Mouse (Mus musculus) embryonic facial prominence, embryonic 10.5 days (tissue): Measurements from ENCODE around the gene Med25. TPM values are rescaled to one million over a fixed set of nuclear protein-coding genes. Genes with fewer than 3 reads are reported as not detected.

Experiments
- DNase-seq: peaks from one replicate; pipeline ENCODE4 v3.0.0-alpha.2; 2017; ENCODE audit warnings: low spot score
- H3K27ac ChIP-seq: fragments of 300-500 bp; sonication (generic); replicated peaks from 2 replicates; pipeline ENCODE4 v1.5.1; 2016; ENCODE audit warnings: mild to moderate bottlenecking
- H3K27me3 ChIP-seq: fragments of 300-500 bp; sonication (generic); replicated peaks from 2 replicates; pipeline ENCODE4 v1.6.1; 2016; ENCODE audit warnings: low read depth, mild to moderate bottlenecking; ENCODE audit not compliant: poor library complexity, severe bottlenecking
- H3K36me3 ChIP-seq: fragments of 300-500 bp; sonication (generic); replicated peaks from 2 replicates; pipeline ENCODE4 v1.6.1; 2016; ENCODE audit warnings: mild to moderate bottlenecking, moderate library complexity
- H3K4me1 ChIP-seq: fragments of 300-500 bp; sonication (generic); 2 replicates; pipeline ENCODE4 v1.6.1; 2016
- H3K4me3 ChIP-seq: fragments of 300-500 bp; sonication (generic); 2 replicates; pipeline ENCODE4 v1.5.1; 2016; ENCODE audit warnings: mild to moderate bottlenecking, moderate library complexity
- H3K9me3 ChIP-seq: fragments of 300-500 bp; sonication (generic); 2 replicates; pipeline ENCODE4 v1.6.1; 2016; ENCODE audit warnings: mild to moderate bottlenecking
- WGBS: fragments of 180-500 bp; shearing (Covaris S2); methylation state at CpG from one replicate; pipeline ENCODE4 v1.1.7; 2016; 5-methylcytosine and 5-hydroxymethylcytosine counted together
- polyA plus RNA-seq: library from polyadenylated mRNA; unstranded; fragments of >200 nt; fragmentation: Nextera tagmentation; extraction: Ambion mirVana; gene quantifications from 2 replicates; pipeline ENCODE4 v1.2.1, GENCODE M21; 2016

The Med25 gene
- polyA plus RNA-seq, 1 experiment from 2014 or later = 135 TPM

DNA sequence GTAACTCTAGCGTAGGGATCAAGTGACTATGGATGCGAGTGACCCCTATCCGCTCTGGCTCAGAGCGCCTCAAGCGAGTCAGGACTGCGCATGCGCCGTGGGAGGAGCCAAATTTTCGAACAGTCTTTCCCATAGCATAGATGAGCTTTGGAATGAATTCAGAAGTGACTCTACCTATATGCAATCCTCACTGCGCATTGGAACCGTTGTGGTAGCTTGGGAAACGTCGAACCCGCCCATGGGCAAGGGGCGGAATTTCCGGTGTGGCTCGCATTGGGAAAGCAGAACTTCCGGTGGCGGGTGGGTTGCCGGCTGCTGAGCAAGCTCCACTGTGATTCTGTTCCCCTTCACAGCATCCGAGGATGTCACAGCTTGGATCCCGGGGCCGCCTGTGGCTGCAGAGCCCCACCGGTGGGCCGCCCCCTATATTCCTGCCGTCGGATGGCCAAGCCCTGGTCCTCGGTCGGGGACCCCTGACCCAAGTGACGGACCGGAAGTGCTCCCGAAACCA, 35.4 kb downstream of the Med25 start, which contains the start of gene Pnkp:
Gene Pnkp (plus strand): TSS at position 98 of the 511 bp plus-strand sequence.
- Histone ChIP-seq H3K4me3 (peak within 1 kb of the TSS; percentile 87), H3K27me3 (no peaks in the 10 kb centered on the region), H3K36me3 (peaks cover 47% of the 10 kb centered on the region), H3K27ac (peak within 1 kb of the TSS; percentile 91), H3K9me3 (no peaks in the 10 kb centered on the region), H3K4me1 (peaks cover 79% of the 10 kb centered on the region)
- WGBS = under 1% methylated on average over 32 of the region's 32 CpGs
- DNase-seq = peak; percentile 90

GRCm38 (mm10) chr7:44856265-44856916, 36.1 kb downstream of the Med25 start:
- H3K4me3 ChIP-seq = peak overlapping the region; percentile 87
- no peaks in the 10 kb centered on the region for H3K9me3 ChIP-seq
- WGBS = 68% methylated on average over 9 of the region's 9 CpGs
- H3K27ac ChIP-seq = peak overlapping the region; percentile 91
- no peak for DNase-seq
- peaks cover 81% of the 10 kb centered on the region for H3K4me1 ChIP-seq
- H3K27me3 ChIP-seq = no peaks in the 10 kb centered on the region
- peaks cover 43% of the 10 kb centered on the region for H3K36me3 ChIP-seq

DNA sequence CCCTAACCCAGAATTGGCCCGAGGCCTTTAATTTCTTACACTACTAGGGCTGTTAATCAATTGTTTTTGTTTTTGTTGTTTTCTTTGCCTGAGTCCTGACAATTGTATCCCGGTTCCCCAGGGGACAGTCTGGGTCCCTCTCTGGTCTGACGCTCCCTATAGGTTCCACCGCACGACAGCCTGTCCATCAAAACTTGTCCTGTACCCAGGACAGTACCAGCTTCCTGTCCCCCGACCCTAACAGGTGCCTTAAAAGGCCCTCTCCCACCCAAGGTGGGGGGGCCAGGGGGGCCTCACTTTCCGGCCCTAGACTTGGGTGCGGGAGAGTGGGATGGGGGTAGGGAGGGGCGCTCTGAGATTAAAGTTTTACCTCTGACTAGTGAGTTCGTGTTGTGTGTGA, 37.5 kb downstream of the Med25 start:
- H3K27ac ChIP-seq = peak overlapping the region; percentile 83
- peak overlapping the region; percentile 62 for H3K4me3 ChIP-seq
- peaks cover 80% of the 10 kb centered on the region for H3K4me1 ChIP-seq
- peaks cover 37% of the 10 kb centered on the region for H3K36me3 ChIP-seq
- no peak for DNase-seq
- 50% methylated on average over 10 of the region's 10 CpGs for WGBS
- no peaks in the 10 kb centered on the region for H3K9me3 ChIP-seq
- H3K27me3 ChIP-seq = no peaks in the 10 kb centered on the region

DNA sequence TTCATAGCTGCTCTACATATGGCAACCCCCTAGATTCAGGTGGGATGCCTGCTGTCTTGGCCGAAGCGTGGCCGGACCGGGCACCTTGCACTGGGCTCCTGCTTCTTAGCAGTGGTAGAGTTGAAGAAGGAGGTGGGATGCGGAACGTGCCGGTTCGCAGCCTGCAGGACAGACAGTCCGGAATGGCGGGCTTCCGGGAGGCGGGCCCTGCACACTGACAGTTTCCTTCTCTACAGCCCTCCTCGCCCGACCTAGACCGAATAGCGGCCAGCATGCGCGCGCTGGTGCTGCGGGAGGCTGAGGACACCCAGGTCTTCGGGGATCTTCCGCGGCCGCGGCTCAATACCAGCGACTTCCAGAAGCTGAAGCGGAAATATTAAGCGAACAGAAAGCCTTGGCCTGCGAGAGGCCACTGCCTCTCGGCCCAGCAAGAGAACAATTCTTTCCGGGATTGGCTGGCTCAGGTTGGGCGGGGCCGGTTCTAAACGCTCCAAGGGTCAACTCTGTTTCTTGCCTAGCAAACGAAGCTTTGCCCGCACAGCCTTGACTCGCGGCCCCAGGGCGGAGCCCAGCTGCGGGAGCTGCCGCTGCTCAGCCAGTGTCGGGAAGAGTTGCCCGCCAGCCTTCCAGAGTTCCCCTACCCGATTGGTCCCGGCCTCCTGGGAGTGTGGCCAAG, 38.0 kb downstream of the Med25 start:
- DNase-seq = peak; percentile 83
- H3K4me1 ChIP-seq = peaks cover 76% of the 10 kb centered on the region
- 3% methylated on average over 45 of the region's 45 CpGs for WGBS

DNA sequence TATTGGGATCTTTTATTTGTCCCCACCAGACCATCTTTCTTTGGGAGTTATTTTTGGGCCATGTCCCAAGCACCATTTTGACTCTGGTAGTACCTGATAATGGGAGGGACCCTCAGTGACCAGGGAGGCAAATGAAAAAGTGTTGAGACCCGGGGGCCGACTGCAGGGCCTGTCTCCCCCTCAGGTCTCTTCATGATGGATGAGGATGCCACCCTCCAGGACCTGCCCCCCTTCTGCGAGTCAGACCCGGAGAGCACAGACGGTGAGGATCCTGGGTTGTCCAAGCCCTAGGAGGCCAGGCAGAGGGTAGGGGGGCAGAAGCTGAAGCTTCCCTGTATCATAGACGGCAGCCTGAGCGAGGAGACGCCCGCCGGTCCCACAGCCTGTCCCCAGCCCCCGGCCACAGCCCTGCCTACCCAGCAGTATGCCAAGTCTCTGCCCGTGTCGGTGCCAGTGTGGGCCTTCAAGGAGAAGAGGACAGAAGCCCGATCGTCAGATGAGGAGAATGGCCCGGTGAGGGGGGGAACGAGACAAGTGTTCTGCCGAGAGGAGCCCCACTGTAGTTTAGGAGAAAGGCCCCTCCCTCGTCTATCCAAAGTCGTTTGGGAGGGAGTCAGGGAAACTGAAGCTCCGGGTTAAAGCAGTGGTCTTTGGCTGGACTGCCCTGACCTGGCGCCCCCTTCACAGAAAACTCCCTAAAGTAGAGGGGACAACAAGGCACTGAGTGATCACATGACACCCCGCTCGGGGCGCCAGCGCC, 38.7 kb downstream of the Med25 start:
- H3K4me1 ChIP-seq = peaks cover 76% of the 10 kb centered on the region
- H3K4me3 ChIP-seq = peak overlapping the region; percentile 62
- no peaks in the 10 kb centered on the region for H3K9me3 ChIP-seq
- peak; percentile 26 for DNase-seq
- H3K36me3 ChIP-seq = peaks cover 30% of the 10 kb centered on the region
- peak overlapping the region; percentile 83 for H3K27ac ChIP-seq
- WGBS = 36% methylated on average over 26 of the region's 26 CpGs
- no peaks in the 10 kb centered on the region for H3K27me3 ChIP-seq

More for the DNA sequence above, 38.0 kb downstream of the Med25 start:
- H3K9me3 ChIP-seq = no peaks in the 10 kb centered on the region
- H3K36me3 ChIP-seq = peaks cover 31% of the 10 kb centered on the region
- peak overlapping the region; percentile 62 for H3K4me3 ChIP-seq
- no peaks in the 10 kb centered on the region for H3K27me3 ChIP-seq
- peak overlapping the region; percentile 83 for H3K27ac ChIP-seq

DNA sequence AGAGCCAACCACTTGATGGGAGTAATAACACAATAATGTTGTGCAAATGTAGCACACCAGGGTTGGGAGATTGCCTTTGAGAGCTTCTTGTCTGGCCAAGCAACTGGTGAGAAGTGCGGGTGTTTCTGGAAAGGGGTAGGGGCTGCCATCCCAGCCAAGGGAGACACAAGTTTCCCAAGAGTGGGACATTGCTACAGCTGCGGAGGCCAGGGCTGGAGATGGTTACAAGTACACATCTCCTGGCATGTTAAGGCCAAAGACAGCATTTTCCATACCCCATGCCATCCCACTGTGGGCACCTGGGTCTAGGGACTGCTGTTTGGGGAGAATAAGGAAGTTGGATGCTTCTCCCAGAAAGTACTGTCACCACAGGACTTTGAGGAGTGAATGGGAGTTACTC, 39.4 kb downstream of the Med25 start:
- peak overlapping the region; percentile 62; the same call in 1 of the 2 replicates for H3K4me3 ChIP-seq

DNA sequence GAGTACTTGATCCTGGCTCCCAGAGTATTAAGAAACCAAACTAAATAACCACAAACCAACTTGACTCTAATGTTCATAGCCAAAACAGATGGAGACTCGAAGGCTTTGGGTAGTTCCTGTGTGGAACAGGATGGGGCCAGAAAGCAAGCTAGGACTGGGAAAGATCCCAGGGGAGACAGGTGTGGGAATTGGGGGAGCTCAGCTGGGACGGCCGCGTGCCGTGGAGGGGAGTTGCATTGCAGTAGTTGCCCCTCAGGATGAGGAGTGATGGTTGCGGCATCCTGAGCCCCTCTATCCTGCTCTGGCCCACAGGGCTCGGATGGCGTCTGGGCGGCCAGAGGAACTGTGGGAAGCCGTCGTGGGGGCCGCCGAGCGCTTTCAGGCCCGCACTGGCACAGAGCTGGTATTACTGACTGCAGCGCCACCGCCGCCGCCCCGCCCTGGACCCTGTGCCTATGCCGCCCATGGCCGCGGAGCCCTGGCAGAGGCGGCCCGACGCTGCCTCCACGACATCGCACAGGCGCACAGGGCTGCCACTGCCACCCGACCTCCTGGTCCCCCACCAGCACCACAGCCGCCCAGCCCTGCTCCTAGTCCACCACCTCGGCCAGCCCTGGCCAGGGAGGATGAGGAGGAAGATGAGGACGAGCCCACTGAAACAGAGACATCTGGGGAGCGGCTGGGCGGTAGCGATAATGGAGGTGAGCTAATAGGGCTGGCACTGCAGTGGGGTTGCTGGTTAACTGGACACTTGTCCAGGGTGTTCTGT, 40.1 kb downstream of the Med25 start:
- Histone ChIP-seq H3K27ac (no peak overlapping the region), H3K9me3 (no peaks in the 10 kb centered on the region), H3K27me3 (no peaks in the 10 kb centered on the region), H3K36me3 (peaks cover 25% of the 10 kb centered on the region), H3K4me3 (peak overlapping the region; percentile 62), H3K4me1 (peaks cover 72% of the 10 kb centered on the region)
- no peak for DNase-seq
- WGBS = 91% methylated on average over 36 of the region's 36 CpGs

More for the DNA sequence above, 39.4 kb downstream of the Med25 start:
- no peak for DNase-seq
- H3K27ac ChIP-seq = no peak overlapping the region
- H3K9me3 ChIP-seq = no peaks in the 10 kb centered on the region
- H3K27me3 ChIP-seq = no peaks in the 10 kb centered on the region
- H3K36me3 ChIP-seq = peaks cover 25% of the 10 kb centered on the region
- peaks cover 72% of the 10 kb centered on the region for H3K4me1 ChIP-seq
- 98% methylated on average over 2 of the region's 2 CpGs for WGBS

- DNase-seq = no peak
- Histone ChIP-seq H3K4me3 (peak overlapping the region; percentile 82), H3K4me1 (peaks cover 69% of the 10 kb centered on the region), H3K27ac (no peak overlapping the region), H3K27me3 (no peaks in the 10 kb centered on the region), H3K9me3 (no peaks in the 10 kb centered on the region), H3K36me3 (peaks cover 28% of the 10 kb centered on the region)
- WGBS = 92% methylated on average over 12 of the region's 12 CpGs
Measured at GRCm38 (mm10) chr7:44851625-44852234, 40.8 kb downstream of the Med25 start.

- Histone ChIP-seq H3K4me1 (peaks cover 64% of the 10 kb centered on the region), H3K4me3 (peak overlapping the region; percentile 82), H3K9me3 (no peaks in the 10 kb centered on the region), H3K27ac (peak overlapping the region; percentile 92), H3K36me3 (peaks cover 36% of the 10 kb centered on the region), H3K27me3 (no peaks in the 10 kb centered on the region)
- 80% methylated on average over 8 of the region's 8 CpGs for WGBS
- DNase-seq = no peak
Measured at GRCm38 (mm10) chr7:44850789-44851624, 41.5 kb downstream of the Med25 start.

GRCm38 (mm10) chr7:44850146-44850545, 42.4 kb downstream of the Med25 start:
- Histone ChIP-seq H3K9me3 (no peaks in the 10 kb centered on the region), H3K27ac (peak overlapping the region; percentile 92), H3K36me3 (peaks cover 44% of the 10 kb centered on the region), H3K4me3 (peak overlapping the region; percentile 82), H3K27me3 (no peaks in the 10 kb centered on the region), H3K4me1 (peaks cover 57% of the 10 kb centered on the region)
- WGBS = under 1% methylated on average over 33 of the region's 33 CpGs
- peak; percentile 91 for DNase-seq
